Mouse (Mus musculus) spleen, postnatal 10 days (tissue): Measurements from ENCODE around the gene Chd2.
"Not testable (repeated sequence)": the region's sequence is repeated elsewhere in the genome, so short reads cannot be mapped to it uniquely, and the experiment has no call there.

Experiments used
- DNase-seq, 2 experiments: peaks; one replicate each; pipeline ENCODE4 v3.0.0; 2021 to 2022; ENCODE audit warnings: low spot score in 2 of 2

Gene Chd2

GRCm38 (mm10) chr7:73540202-73541078 is 1.2 kb downstream of the Chd2 start:
- DNase-seq: no peak

- DNase-seq: no peak
Observed at GRCm38 (mm10) chr7:73539116-73539682, 2.4 kb downstream of the Chd2 start.

DNA sequence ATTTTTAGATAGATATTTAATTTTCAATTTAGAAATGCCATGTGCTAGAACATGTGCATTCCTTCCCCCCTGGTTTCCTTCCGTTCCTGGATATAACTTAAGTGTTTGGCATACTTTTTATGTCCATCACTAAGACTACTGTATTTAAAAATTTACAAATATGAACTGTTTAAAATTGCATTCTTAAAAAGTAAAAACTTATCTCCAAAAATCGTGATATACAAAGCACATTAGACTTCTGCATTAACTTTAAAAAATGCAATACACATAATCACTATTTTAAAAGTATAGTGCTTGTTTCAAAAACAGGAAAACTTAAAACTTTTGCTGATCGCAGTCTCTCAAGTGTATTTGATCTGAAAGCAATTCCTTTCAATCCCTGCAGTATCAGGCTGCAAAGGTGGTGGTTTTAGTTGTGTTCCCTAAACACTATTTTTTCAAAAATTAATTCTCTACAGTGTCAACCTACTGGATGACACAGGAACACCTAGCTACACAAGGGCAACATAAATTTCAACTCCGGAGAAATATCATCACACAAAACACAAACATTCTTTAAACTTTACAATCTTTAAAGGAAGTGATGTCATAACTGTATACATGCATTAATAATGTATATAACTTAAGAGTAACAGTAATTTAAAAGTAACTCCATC is 3.1 kb downstream of the Chd2 start:
- no peak for DNase-seq

DNA sequence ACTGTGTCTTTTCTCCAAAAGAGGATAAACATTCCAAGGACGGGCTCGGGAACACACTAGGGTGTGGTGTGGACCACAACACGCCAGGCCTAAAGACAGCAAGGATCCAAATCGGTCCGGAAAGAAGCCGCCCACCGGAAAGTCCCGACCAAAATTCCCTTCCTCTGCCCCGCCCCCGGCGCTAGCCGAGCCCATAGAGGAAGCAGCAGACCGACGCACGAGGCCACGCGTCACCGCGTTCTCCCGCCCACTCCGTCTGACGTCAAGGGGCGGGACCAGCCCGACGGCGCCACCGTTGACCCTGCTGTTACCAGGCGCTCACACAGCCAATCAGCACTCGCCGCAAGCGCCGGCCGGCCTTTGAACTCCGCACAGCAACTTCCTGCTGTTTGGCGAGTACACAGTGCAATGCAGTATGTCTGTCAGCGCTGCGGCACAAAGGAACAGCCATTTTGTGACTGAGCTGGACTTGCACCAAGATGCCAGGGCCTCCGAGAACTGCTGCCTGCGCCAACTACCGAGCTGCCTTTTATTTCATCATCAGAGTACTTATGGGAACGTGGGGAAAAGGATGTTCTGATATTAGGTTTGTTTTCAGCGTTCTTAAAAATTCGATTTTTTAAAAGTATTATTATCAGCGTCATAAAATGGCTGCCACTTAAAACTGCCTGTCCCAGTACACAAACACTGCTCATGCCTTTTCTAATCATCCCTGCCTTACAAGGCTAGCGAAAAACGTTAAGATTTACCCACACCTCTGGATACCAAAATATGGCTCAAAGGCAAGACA is 3.8 kb downstream of the Chd2 start:
- DNase-seq: peak; percentile 99

DNA sequence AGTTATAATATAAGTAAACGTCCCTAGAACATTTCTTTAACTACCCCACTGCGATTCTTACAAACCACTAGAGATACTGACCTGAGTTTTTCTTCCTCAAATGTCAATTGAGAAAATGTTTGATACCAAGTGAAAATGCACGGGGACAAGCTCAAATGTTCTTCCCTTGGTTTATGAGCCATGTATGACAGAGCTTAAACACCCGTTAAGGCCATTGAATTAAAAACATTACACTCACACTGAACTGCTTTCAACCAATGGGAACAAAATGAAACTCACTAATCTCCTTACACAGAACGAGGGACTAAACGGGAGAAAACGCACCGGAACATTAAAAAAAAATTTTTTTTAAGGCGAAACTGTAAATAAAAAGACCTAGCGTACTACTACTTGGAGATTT is 4.4 kb downstream of the Chd2 start:
- no peak for DNase-seq

- DNase-seq: no peak
Observed at GRCm38 (mm10) chr7:73536579-73536978, 5.1 kb downstream of the Chd2 start.

DNA sequence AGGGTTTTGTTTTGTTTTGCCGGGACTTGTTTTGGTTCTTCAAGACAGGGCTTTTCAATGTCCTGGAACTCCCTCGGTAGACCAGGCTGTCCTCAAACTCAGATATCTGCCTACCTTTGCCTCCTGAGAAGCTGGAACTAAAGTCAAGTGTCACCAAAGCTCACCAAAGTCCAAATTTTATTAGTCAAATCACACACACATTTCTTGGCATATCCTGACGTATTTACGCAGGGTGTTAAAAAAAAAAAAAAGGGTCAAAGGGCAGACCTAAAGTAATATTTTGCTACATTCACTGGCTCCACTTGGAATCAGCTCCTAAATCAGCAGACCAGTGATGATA is 5.8 kb downstream of the Chd2 start:
- no peak for DNase-seq

DNA sequence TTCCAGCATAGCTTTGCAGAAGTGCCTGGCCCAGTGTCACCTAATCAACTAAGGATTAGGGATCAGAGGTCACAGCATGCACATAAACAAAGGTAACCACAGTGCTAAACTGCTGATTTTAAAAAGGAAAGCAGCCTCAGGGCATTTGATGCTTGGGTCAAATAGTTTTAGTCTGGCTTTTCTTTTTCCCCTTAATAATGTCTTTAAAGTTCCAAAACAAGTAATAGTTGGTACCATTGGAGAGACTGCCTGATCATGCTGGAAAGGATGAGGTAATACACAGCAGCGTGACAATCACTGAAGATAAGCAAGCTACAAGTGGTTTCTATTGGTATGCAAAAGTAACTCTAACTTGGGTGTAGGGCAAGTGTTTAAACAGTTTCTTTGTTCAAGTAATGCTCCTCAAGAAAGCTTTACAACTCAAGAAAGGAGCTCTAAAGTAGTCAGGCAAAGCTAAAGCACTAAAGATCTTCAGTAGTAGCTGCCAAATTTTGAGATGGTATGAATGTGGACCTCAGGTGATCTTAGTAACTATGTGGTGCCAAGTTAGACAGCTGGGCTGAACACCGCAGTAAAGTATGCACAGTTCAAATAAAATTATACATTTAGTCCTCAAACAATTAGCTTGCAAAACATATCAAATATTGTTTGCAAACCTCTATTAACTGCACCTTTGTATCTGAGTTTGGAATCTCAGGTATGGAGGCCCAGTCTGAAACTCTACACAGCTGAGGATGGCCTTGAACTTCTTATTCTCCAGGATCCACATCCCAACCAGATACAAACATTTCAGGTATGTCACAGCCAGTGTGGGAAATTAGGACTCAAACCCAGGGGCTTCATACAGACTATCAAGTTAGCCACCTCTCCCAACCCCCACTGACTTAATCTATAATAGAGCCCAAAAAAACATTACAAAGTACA is 6.4 kb downstream of the Chd2 start:
- DNase-seq: no peak

DNA sequence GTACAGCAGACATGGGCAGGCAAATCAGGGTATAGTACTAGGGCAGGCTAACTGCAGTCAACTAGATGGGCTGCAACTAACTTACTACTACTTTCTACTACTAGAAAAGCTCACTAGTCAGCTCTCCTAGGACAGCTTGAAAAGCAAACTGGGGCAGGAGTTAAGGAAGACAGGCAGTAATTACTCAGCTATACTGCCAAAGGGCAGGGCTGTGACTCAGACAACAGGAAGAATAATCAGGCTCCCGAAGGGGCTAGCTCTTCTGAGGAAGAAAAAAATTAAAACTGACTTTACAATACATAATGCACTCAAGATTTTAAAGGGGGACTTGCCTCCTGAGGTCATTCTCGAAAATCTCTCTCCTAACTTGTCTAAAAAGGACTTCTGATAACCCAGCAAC is 8.2 kb downstream of the Chd2 start:
- DNase-seq: no peak

DNA sequence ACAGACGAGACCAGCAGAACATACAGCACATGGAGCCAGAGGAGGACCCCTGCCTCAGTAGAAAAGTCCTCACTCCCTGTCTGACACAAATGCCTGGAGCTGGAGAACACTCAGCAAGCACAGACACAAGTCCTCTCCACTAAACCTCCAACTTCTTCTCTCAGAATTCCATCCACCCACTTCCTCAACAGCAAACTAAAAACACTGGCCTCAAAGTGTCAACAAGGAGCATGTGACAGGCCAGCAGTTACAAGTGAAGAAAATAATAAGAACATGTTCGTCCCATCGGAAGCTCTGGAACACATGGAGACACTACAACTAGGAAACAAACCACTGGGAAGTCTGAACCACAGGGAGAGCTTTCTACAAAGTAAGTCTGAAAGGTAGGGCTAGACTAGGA is 8.7 kb downstream of the Chd2 start:
- DNase-seq: no peak

DNA sequence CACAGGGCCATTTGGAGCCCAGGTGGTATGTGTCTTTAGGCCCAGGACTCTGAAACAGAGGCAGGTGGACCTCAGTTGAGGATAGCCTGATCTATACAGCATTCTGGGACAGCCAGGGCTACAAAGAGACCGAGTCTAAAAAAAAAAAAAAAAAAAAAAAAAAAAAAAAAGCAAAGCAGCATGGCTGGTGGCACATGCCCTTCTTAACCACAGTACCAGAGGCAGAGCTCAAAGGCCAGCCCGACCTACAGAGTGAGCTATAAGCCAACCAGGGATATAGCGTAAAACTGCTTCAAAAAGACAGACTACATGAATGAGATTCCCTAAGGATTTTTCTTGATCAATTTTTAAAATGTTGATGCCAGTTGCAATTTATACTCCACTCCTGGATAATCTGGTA is 9.5 kb downstream of the Chd2 start:
- DNase-seq: no peak

- DNase-seq: no peak
Observed at GRCm38 (mm10) chr7:73531506-73532093, 10.0 kb downstream of the Chd2 start.

DNA sequence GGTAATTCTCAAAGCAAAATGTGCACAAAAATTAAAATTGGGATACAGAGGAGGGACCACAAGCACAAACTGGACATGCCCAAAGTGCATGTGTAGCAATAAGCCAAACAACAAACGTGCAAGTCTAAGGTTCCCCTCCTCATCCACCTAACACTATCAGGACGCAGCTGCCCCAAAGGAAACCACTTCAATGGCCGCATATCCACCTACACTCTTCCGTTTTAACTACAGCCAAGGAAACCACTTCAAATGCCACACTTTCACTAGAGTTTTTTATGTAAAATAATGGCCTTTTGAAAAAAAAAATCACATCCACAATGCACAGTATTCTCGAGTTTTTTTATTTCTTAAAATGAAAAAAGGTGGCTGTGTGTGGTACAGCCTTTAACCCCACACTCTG is 10.8 kb downstream of the Chd2 start:
- DNase-seq: no peak

DNA sequence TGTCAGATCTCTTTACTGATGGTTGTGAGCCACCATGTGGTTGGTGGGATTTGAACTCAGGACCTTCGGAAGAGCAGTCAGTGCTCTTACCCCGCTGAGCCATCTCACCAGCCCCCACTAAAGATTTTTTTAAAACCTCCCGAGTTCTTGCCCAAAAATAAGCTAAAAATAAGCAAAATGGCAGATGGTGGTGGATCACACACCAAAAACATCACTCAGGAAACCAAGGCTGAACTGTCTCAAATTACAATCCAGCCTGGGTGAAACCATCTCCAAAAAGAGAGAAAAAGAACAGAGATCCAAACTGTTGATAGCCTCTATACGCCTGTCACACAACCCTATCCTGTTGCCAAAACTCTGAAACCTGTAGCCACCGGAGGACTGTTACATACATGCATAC is 11.5 kb downstream of the Chd2 start:
- DNase-seq: no peak

GRCm38 (mm10) chr7:73529261-73529660 is 12.4 kb downstream of the Chd2 start:
- DNase-seq: peak in 1 of 2 experiments; percentile 3

DNA sequence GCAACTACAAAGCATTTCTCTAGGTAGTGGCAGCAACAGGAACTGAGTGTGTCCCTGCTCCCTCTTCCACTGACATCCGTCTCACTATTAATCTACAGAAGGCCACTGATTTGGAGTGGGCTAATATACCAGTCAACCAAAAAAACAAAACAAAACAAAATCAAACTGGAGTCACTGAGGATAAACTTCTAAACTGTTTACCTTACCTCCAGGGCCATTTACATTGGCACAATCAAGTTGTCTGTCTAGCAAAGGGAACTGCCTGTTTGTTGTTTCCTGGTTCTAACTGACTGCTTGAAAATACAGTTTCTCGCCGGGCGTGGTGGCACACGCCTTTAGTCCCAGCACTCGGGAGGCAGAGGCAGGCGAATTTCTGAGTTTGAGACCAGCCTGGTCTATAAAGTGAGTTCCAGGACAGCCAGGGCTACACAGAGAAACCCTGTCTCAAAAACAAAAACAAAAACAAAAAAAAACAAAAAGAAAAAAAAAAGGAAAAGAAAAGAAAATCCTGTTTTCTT is 13.2 kb downstream of the Chd2 start:
- DNase-seq: not testable (repeated sequence)

DNA sequence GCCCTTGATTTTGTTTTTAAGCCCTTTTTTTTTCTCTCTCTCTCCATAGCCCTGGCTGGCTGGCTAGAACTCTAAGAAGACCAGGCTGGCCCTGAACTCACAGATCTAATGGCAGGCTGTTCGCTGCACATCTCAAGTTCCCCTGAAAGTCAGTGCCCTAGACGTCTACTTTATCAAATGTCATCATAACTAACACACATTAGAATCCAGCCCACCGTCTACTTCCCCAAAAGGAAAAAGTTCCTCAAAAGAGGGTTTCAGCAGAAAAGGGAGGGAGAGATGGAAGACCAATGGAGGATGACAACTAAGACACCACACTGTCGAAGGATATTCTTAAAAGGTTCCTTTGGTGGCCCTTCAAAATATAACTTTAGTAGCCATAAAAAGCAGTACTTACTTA is 14.4 kb downstream of the Chd2 start:
- no peak for DNase-seq

DNA sequence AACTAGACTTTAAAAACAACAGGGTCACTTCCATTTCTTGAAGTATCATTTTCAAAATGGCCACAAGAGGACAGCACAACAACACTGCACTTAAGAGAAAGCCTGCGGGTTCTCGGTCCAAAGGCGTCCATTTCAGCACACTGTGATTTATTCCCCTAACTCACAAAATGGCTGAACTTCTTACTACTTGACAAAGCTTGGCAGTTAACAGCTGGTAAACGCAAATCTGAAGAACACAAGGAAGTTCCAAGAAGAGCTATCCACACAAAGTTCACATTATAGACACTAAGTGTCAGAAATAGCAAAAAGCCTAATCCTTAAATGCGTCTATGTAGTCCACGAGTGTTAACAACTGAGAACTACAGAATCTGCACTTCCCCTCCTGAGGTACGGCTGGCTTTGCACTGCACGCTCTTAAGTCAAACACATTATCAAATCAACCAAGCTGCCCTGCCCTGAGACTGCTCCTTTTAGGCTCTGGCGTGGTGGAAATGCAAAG is 17.1 kb downstream of the Chd2 start:
- peak in 1 of 2 experiments; percentile 51 for DNase-seq

DNA sequence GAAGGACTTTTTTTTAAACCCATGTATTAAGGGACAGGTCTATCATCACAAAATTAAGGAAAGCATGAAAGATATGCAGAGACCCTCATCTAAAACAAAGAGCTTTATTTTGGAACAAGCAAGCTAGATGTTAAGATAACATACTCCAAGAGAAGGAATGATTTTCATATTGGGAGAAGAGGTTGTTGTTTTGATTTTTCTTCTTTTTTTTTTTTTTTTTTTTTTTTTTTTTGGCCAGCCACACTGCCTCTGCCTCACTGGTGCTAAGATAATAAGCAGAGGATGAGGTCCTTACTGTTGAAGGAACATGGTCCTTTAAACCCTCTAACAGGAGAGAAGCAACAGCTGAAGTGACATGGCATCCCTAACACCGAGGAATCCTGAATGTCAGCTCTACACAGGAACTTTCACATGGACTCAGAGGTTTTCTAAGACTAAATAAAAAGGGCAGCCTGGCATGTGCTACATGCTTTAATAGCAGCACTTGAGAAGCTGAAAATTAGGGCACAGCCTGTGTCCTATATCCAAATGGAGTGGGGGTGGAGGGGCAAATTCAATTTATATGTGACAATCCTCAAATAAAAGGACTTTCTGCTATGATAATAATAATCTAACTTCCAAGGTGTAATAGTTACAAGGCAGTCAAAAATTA is 17.9 kb downstream of the Chd2 start:
- DNase-seq: no peak

DNA sequence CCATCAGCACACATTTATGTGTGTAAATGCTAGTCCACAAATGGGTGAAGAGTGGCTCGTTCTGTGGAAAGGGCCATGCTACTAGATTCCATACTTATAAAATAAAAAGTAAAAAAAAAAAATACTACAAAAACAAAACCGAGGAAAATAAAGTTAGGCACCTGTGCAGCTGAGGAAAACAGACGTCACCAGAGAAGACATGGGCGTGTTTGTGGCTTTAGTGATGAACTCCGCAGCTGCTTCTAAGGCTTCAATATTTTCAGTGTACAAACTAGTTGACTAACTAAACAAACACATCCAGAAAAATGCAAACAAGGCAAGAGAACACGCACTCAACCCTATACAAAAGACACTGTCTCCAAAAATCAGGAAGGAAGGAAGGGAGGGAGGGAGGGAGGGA is 18.4 kb downstream of the Chd2 start:
- no peak for DNase-seq
